Mouse (Mus musculus) cerebellum, adult 2 months (tissue): ENCODE measurements at regions not wholly inside any gene's neighbourhood (a gene's known extent, or its start where the extent isn't known, plus 50 kb on each side); places are given as distances from the start of the nearest gene placed in this dataset.

Experiments
- DNase-seq, 2 experiments: peaks; one replicate each; pipeline ENCODE4 v3.0.0; 2021
- H3K27ac ChIP-seq: fragments of 200-500 bp; 2 replicates; pipeline ENCODE4 v1.5.1; 2012; ENCODE audit warnings: low read length, control low read depth, inconsistent platforms; ENCODE audit not compliant: insufficient read depth
- H3K27me3 ChIP-seq: fragments of 200-500 bp; 2 replicates; pipeline ENCODE4 v1.6.1; 2012; ENCODE audit warnings: inconsistent platforms, mild to moderate bottlenecking, low read length, moderate library complexity; ENCODE audit not compliant: control insufficient read depth, insufficient read depth
- H3K4me1 ChIP-seq: fragments of 200-500 bp; 2 replicates; pipeline ENCODE4 v1.6.1; 2011; ENCODE audit warnings: low read length; ENCODE audit not compliant: control insufficient read depth, insufficient read depth
- H3K4me3 ChIP-seq: fragments of 200-500 bp; replicated peaks from 2 replicates; pipeline ENCODE3; 2011; ENCODE audit warnings: mild to moderate bottlenecking, low read depth, low read length, control low read depth; ENCODE audit not compliant: insufficient read depth
- CTCF ChIP-seq: fragments of 200-500 bp; IDR thresholded peaks from 2 replicates; pipeline ENCODE4 v1.5.1; 2011; ENCODE audit warnings: low read depth, mild to moderate bottlenecking, control low read depth, low read length, moderate library complexity, borderline replicate concordance; ENCODE audit not compliant: insufficient read depth
- POLR2A ChIP-seq: fragments of 200-500 bp; IDR thresholded peaks from 2 replicates; pipeline ENCODE4 v1.6.1; 2011; ENCODE audit warnings: low read length, control low read depth, borderline replicate concordance; ENCODE audit not compliant: insufficient read depth
- WGBS: fragments of 180-500 bp; shearing (Covaris S2); methylation state at CpG from one replicate; pipeline ENCODE4 v1.1.7; 2018; 5-methylcytosine and 5-hydroxymethylcytosine counted together

DNA sequence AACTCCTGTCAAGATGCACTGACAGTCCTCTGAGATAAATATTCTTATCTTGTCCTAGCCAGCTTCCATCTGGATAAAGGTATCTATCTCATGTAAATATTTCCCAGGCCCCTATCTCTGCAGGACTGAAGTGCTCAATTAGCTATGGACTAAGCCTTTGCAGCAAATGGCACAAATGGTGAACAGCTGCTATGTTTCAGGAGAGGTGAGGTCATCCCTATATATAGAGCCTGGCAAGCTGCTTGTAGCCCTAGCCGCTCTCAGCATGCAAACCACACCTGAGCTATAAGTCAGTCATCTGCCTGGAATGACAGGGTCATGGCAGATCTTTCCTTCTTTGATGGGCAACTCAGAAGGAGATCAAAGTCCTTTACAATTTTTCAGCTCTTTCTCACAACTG is 294.9 kb upstream of the Agtr1b start:
- Histone ChIP-seq H3K4me3 (no peak overlapping the region), H3K27ac (peak overlapping the region; percentile 83), H3K4me1 (peaks cover 5% of the 10 kb centered on the region; the same call in 1 of the 2 replicates), H3K27me3 (no peaks in the 10 kb centered on the region)
- 9% methylated on average over 1 of the region's 1 CpGs for WGBS
- peak; percentile 81 to 95 for DNase-seq
- TF ChIP-seq CTCF (no peak), POLR2A (no peak)

DNA sequence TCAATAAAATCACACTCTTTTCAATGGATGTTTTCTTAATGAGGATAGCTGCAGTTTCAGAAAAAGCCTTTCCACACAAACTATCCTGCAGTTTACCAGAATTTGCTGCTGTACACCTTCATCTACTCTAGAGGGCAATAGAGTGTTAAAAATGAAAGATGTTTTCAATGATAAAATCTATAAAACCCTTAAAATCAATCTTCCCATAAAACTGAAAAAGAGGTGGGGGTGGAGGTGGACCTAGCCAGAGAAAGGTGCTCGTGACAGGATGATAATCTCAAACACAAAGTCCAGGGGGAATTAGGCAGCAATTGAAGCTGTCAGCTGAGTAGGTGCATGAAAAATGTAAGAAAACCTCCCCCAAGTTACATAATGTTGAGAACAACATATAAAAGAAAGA is 288.4 kb upstream of the Agtr1b start:
- Histone ChIP-seq H3K27me3 (no peaks in the 10 kb centered on the region), H3K4me3 (no peak overlapping the region), H3K27ac (no peak overlapping the region), H3K4me1 (peaks cover 4% of the 10 kb centered on the region; the same call in 1 of the 2 replicates)
- DNase-seq, result peak; percentile 32 to 34
- TF ChIP-seq CTCF (peak; percentile 42; the same call in 1 of the 2 replicates), POLR2A (no peak)
- 0% methylated on average over 1 of the region's 1 CpGs for WGBS
